Mouse (Mus musculus): Measurements from ENCODE around the gene Gemin5.

DNA sequence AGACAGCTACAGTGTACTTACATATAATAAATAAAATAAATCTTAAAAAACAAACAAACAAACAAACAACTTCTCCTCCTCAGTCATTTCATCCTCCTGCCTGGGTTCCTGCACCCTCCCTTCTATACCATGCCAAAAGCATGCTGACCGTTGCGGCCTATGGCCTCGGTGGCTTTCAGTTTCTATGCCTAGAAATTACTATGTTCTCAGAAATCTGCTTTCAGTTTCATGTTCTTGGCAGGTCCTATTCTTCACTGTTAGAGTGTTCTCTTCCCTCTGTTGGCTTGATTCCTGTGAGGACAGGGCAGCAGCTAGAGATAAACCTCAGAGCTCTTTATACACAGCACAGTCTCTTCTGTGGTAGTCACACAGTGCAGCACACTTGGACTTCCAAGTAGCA lies 15.2 kb upstream of the Gemin5 start:
- no peak for TF ChIP-seq CHD2 (IDR thresholded peaks at IDR 0.05; ENCODE audit: low read depth, low read length)
- no peak for TF ChIP-seq HCFC1 (IDR thresholded peaks at IDR 0.05; ENCODE audit: borderline replicate concordance, insufficient read depth, low read length)
- TF ChIP-seq ZC3H11A (IDR thresholded peaks at IDR 0.05; ENCODE audit: borderline replicate concordance, low read depth, low read length): no peak
- TF ChIP-seq MAFK (IDR thresholded peaks at IDR 0.05; ENCODE audit: insufficient read depth, low read depth, low read length): no peak
- TF ChIP-seq ZNF384 (IDR thresholded peaks at IDR 0.05; ENCODE audit: low read depth, low read length): no peak
